Mouse (Mus musculus) urinary bladder, postnatal 14 days (tissue): ENCODE data around the gene Nckap5.

Experiments used
- DNase-seq: peaks from one replicate; pipeline ENCODE4 v3.0.0; 2021; ENCODE audit warnings: low spot score

The Nckap5 gene

GRCm38 (mm10) chr1:126360111-126360510, 470.5 kb downstream of the Nckap5 start:
- DNase-seq, result no peak

GRCm38 (mm10) chr1:126341806-126342205, 488.8 kb downstream of the Nckap5 start:
- no peak for DNase-seq

GRCm38 (mm10) chr1:126339250-126339649, 491.3 kb downstream of the Nckap5 start:
- no peak for DNase-seq

- no peak for DNase-seq
These were observed 496.4 kb downstream of the Nckap5 start for GRCm38 (mm10) chr1:126334202-126334601.

GRCm38 (mm10) chr1:126332026-126332425, 498.6 kb downstream of the Nckap5 start:
- DNase-seq, result no peak

- no peak for DNase-seq
These were observed 509.9 kb downstream of the Nckap5 start for GRCm38 (mm10) chr1:126320696-126321095.

GRCm38 (mm10) chr1:126317874-126318607, 512.6 kb downstream of the Nckap5 start:
- DNase-seq, result no peak

- no peak for DNase-seq
These were observed 513.3 kb downstream of the Nckap5 start for GRCm38 (mm10) chr1:126317345-126317744.

- DNase-seq, result peak; percentile 9
These were observed 513.7 kb downstream of the Nckap5 start for GRCm38 (mm10) chr1:126316866-126317265.

GRCm38 (mm10) chr1:126301129-126301528, 529.5 kb downstream of the Nckap5 start:
- no peak for DNase-seq

- DNase-seq, result no peak
These were observed 565.7 kb downstream of the Nckap5 start for GRCm38 (mm10) chr1:126264931-126265330.

GRCm38 (mm10) chr1:126254364-126254763, 576.2 kb downstream of the Nckap5 start:
- DNase-seq, result no peak

- no peak for DNase-seq
These were observed 576.7 kb downstream of the Nckap5 start for GRCm38 (mm10) chr1:126253934-126254333.

- no peak for DNase-seq
These were observed 597.4 kb downstream of the Nckap5 start for GRCm38 (mm10) chr1:126233196-126233595.

- no peak for DNase-seq
These were observed 599.4 kb downstream of the Nckap5 start for GRCm38 (mm10) chr1:126231199-126231598.

- DNase-seq, result no peak
These were observed 620.4 kb downstream of the Nckap5 start for GRCm38 (mm10) chr1:126210212-126210611.

GRCm38 (mm10) chr1:126209743-126210142, 620.9 kb downstream of the Nckap5 start:
- no peak for DNase-seq

- no peak for DNase-seq
These were observed 621.5 kb downstream of the Nckap5 start for GRCm38 (mm10) chr1:126209131-126209530.

GRCm38 (mm10) chr1:126196937-126197336, 633.7 kb downstream of the Nckap5 start:
- no peak for DNase-seq

GRCm38 (mm10) chr1:126190353-126190752, 640.2 kb downstream of the Nckap5 start:
- DNase-seq, result no peak

- DNase-seq, result no peak
These were observed 646.8 kb downstream of the Nckap5 start for GRCm38 (mm10) chr1:126183751-126184150.

- no peak for DNase-seq
These were observed 662.0 kb downstream of the Nckap5 start for GRCm38 (mm10) chr1:126168579-126168978.

GRCm38 (mm10) chr1:126168131-126168530, 662.5 kb downstream of the Nckap5 start:
- no peak for DNase-seq

GRCm38 (mm10) chr1:126167546-126167945, 663.1 kb downstream of the Nckap5 start:
- DNase-seq, result no peak
